Comparison of ENCODE assay signal across 29 mouse cellular contexts in the genomic region with DNA sequence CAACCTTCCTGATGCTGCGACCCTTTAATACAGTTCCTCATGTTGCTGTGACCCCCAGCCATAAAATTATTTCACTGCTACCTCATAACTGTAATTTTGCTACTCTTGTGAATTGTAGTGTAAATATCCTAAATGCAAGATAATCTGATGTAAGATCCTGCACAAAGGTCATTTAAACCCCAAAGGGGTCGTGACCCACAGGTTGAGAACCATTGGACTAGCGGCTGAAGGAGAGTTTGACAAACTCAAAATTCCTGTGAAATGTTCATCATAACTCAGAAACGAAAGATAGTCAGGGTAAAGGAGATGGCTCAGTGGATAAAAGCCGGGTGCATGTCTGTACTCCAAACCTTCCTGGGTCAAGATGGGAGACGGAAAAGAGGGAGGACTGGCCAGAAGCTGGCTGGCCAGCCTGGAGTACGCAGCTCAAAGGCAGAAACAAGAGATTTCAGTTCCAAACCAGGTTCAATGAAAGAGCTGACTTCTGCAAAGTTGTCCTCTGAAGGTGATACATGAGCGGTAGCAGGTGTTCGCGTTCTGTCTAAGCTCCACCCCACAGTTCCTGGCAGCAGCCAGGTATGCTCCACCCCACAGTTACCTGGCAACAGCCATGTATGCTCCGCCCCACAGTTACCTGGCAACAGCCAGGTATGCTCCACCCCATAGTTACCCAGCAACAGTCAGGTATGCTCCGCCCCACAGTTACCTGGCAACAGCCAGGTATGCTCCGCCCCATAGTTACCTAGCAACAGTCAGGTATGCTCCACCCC. TPM values are rescaled to one million over a fixed set of nuclear protein-coding genes. Genes with fewer than 3 reads are reported as not detected.
DNase-seq lines count a peak whose midpoint lies in the region; ATAC-seq and TF ChIP-seq lines count a peak whose summit lies in the region.
"Had no signal": no experiment of that assay in that cellular context is flagged by ENCODE, and none has a peak within 500 bp of the region (broad histone marks: within the 10 kb centered on the region; RNA-seq: fewer than 3 reads in every experiment).

No protein-coding gene starts in this region.

- H3K4me3 ChIP-seq in embryonic facial prominence, embryonic 14.5 days (ENCODE audit: low read depth, low read length), result no peak overlapping the region
- H3K4me3 ChIP-seq in stomach, postnatal 0 days (ENCODE audit: low read depth, low read length), result no peak overlapping the region
- H3K4me3 ChIP-seq: hindbrain, embryonic 13.5 days; limb, embryonic 10.5 days; liver, embryonic 15.5 days; midbrain, embryonic 12.5 days had no signal

- DNase-seq in lung, postnatal 10 days, result peak; percentile 9
- DNase-seq in lung, postnatal 36 days, result no peak
- peak; percentile 81 for DNase-seq in R1 (ENCODE audit: low read depth, low spot score)
- peak; percentile 31 for DNase-seq in embryonic facial prominence, embryonic 14.5 days (ENCODE audit: low spot score)
- DNase-seq in stomach, postnatal 0 days (ENCODE audit: low spot score), result peak; percentile 61
- DNase-seq in B cell, adult 2 months, result no peak
- DNase-seq in left cerebral cortex, postnatal 25 days (ENCODE audit: low spot score in 2 of 2), result no peak
- DNase-seq: adrenal gland, postnatal 25 days; cerebellum, adult 8-10 months; cerebellum, postnatal 36 days; gastrocnemius, postnatal 14 days; heart, adult 18-20 months; heart, postnatal 36 days; kidney, adult 9 months; kidney, postnatal 14 days; liver had no signal

- no peak for TF ChIP-seq CTCF in stomach, postnatal 0 days (IDR thresholded peaks at IDR 0.05; ENCODE audit: low read depth)

- intact Hi-C loops in left cerebral cortex, postnatal 25 days (cut with DNase I), result no loop called here

- no peak overlapping the region for H3K4me2 ChIP-seq in embryonic facial prominence, embryonic 14.5 days (ENCODE audit: low read depth, low read length)
- H3K4me2 ChIP-seq in stomach, postnatal 0 days (replicated peaks; ENCODE audit: low read depth), result no peak overlapping the region
- H3K4me2 ChIP-seq: hindbrain, embryonic 13.5 days; liver, embryonic 15.5 days; midbrain, embryonic 12.5 days had no signal

- no peaks in the 10 kb centered on the region for H3K36me3 ChIP-seq in embryonic facial prominence, embryonic 14.5 days (ENCODE audit: control insufficient read depth, insufficient read depth, low read length)
- H3K36me3 ChIP-seq in stomach, postnatal 0 days (ENCODE audit: control insufficient read depth, insufficient read depth, low read length), result no peaks in the 10 kb centered on the region
- H3K36me3 ChIP-seq: G1E; hindbrain, embryonic 13.5 days; limb, embryonic 10.5 days; liver, embryonic 15.5 days; midbrain, embryonic 12.5 days had no signal

- no peak overlapping the region for H3K27ac ChIP-seq in embryonic facial prominence, embryonic 14.5 days (replicated peaks; ENCODE audit: low read depth, low read length)
- H3K27ac ChIP-seq in stomach, postnatal 0 days (replicated peaks), result no peak overlapping the region
- H3K27ac ChIP-seq: hindbrain, embryonic 13.5 days; limb, embryonic 10.5 days; liver, embryonic 15.5 days; midbrain, embryonic 12.5 days had no signal

- no peaks in the 10 kb centered on the region for H3K27me3 ChIP-seq in embryonic facial prominence, embryonic 14.5 days (replicated peaks; ENCODE audit: control insufficient read depth, insufficient read depth, low read length)
- no peaks in the 10 kb centered on the region for H3K27me3 ChIP-seq in stomach, postnatal 0 days (ENCODE audit: control insufficient read depth, insufficient read depth, low read length)
- H3K27me3 ChIP-seq: hindbrain, embryonic 13.5 days; liver, embryonic 15.5 days; midbrain, embryonic 12.5 days had no signal

- H3K9ac ChIP-seq in embryonic facial prominence, embryonic 14.5 days (ENCODE audit: low read depth, low read length), result no peak overlapping the region
- no peak overlapping the region for H3K9ac ChIP-seq in stomach, postnatal 0 days (ENCODE audit: low read length)
- H3K9ac ChIP-seq: hindbrain, embryonic 13.5 days; liver, embryonic 15.5 days; midbrain, embryonic 12.5 days had no signal

- peak; percentile 41; the same call in 1 of the 2 replicates for ATAC-seq in embryonic facial prominence, embryonic 14.5 days (ENCODE audit: low read depth)
- peak; percentile 76 for ATAC-seq in stomach, postnatal 0 days (ENCODE audit: low FRiP score, low TSS enrichment)
- ATAC-seq: forebrain, embryonic 14.5 days; inflammation-experienced regulatory T-cells, adult 6 months had no signal

- WGBS in embryonic facial prominence, embryonic 14.5 days, result 52% methylated on average over 13 of the region's 13 CpGs
- WGBS in stomach, postnatal 0 days, result 47% methylated on average over 13 of the region's 13 CpGs

- no peaks in the 10 kb centered on the region for H3K9me3 ChIP-seq in embryonic facial prominence, embryonic 14.5 days (ENCODE audit: control insufficient read depth, low read length)
- H3K9me3 ChIP-seq in stomach, postnatal 0 days (ENCODE audit: control insufficient read depth, low read length), result no peaks in the 10 kb centered on the region
- H3K9me3 ChIP-seq: G1E; hindbrain, embryonic 13.5 days; limb, embryonic 10.5 days; liver, embryonic 15.5 days; midbrain, embryonic 12.5 days had no signal

- TF ChIP-seq EP300 in stomach, postnatal 0 days (optimal IDR thresholded peaks at IDR 0.05), result no peak

- no peaks in the 10 kb centered on the region for H3K4me1 ChIP-seq in embryonic facial prominence, embryonic 14.5 days (ENCODE audit: control insufficient read depth, insufficient read depth, low read length)
- H3K4me1 ChIP-seq in stomach, postnatal 0 days (replicated peaks; ENCODE audit: control insufficient read depth, insufficient read depth), result no peaks in the 10 kb centered on the region
- H3K4me1 ChIP-seq: hindbrain, embryonic 13.5 days; liver, embryonic 15.5 days; midbrain, embryonic 12.5 days had no signal

RNA-seq across cellular contexts. Expression of gene Arl1, which starts 13.5 kb away (rescaled TPM):
- 220 and 231 TPM in 2 replicates for polyA plus RNA-seq in embryonic facial prominence, embryonic 14.5 days (2014; fragmentation: Nextera tagmentation; extraction: Ambion mirVana)
- 176 and 183 TPM in 2 replicates for polyA plus RNA-seq in stomach, postnatal 0 days (2015; fragmentation: Nextera tagmentation; extraction: Ambion mirVana)
- total RNA-seq in left cerebral cortex, postnatal 25 days (2021), result 100 to 1,000 TPM; 125 to 129 TPM

RNA-seq across cellular contexts. Expression of gene Spic, which starts 32.4 kb away (rescaled TPM):
- polyA plus RNA-seq in embryonic facial prominence, embryonic 14.5 days (2014; fragmentation: Nextera tagmentation; extraction: Ambion mirVana), result 0.13 and 0.60 TPM in 2 replicates
- 0.62 and 1.4 TPM in 2 replicates for polyA plus RNA-seq in stomach, postnatal 0 days (2015; fragmentation: Nextera tagmentation; extraction: Ambion mirVana)
- not detected for total RNA-seq in left cerebral cortex, postnatal 25 days (2021)
- total RNA-seq: gastrocnemius, postnatal 14 days; layer of hippocampus, adult 18-20 months; layer of hippocampus, postnatal 14 days; left cerebral cortex, adult 8-10 months had no signal
- polyA plus RNA-seq: G1E; limb, embryonic 10.5 days; midbrain, embryonic 12.5 days; neural tube, embryonic 11.5 days; small intestine, adult 2 months; testis, adult 2 months had no signal

Comparison
In these comparisons a context has a peak if more than half of its experiments do, and no peak if none do; other contexts are left out.
1. DNase-seq: peak in lung, postnatal 10 days (single experiment), R1 (single experiment), embryonic facial prominence, embryonic 14.5 days (single experiment) and stomach, postnatal 0 days (single experiment); none in lung, postnatal 36 days (single experiment), B cell, adult 2 months (0 of 2) and left cerebral cortex, postnatal 25 days (0 of 2).